Mouse (Mus musculus) left cerebral cortex, postnatal 4 days (tissue): ENCODE measurements around the gene Rora. TPM values are rescaled to one million over a fixed set of nuclear protein-coding genes. Genes with fewer than 3 reads are reported as not detected.

Experiments used
- DNase-seq: peaks from one replicate; pipeline ENCODE4 v3.0.0-alpha.2; 2022
- intact Hi-C: fragments of 180-260 bp; cut with DNase I; formaldehyde crosslinking; loops from one replicate; pipeline ENCODE4 v1.15.1; 2025
- total RNA-seq, 2 experiments: library from RNA; stranded (reverse); gene quantifications; 2 replicates each; pipeline ENCODE4 v1.2.3; 2021

Rora gene
- total RNA-seq, 2 experiments from 2014 or later = 25.3 to 29.2 TPM

DNA sequence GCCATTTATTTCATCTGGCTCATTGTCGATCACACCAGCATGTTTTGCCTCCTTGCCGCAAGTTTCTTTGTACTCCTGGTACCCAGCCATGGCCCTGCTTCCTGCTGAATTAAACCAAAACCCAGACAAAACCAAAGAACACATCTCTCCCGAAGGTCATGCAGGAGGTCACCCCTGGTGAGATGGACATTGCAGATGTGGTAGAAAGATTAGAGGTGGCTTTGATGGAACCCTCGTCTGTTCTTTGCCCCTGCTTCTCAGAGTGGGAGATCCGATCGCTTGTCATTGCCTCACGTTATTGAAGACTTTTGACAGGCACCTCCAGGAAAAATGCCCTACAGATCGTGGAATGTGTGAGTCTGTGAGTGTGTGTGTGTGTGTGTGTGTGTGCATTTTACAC is 616.8 kb downstream of the Rora start:
- DNase-seq = no peak
- intact Hi-C loops = no loop called here

DNA sequence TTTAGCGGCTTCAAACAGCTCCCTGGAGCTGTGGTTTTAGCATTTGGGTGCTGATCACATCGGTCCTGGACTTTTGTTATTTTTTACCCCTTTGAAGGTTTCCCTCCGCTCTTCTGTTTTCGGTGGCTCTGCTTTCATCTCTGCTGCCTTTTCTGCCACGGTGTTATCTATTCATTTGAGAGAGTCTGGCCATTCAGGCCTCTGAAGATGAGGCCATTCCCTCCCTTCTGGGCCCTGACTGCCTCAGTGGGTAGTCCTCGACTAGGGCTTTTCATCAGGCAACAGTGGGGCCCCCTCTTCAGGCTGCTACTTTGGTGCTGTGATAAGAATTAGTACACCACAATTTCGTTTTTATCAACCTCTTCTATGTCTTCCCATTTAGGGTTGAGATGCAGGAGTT is 617.3 kb downstream of the Rora start:
- intact Hi-C loops = no loop called here
- DNase-seq = no peak

- intact Hi-C loops = no loop called here
- peak; percentile 16 for DNase-seq
Observed at GRCm38 (mm10) chr9:69272884-69273283, 619.3 kb downstream of the Rora start.

DNA sequence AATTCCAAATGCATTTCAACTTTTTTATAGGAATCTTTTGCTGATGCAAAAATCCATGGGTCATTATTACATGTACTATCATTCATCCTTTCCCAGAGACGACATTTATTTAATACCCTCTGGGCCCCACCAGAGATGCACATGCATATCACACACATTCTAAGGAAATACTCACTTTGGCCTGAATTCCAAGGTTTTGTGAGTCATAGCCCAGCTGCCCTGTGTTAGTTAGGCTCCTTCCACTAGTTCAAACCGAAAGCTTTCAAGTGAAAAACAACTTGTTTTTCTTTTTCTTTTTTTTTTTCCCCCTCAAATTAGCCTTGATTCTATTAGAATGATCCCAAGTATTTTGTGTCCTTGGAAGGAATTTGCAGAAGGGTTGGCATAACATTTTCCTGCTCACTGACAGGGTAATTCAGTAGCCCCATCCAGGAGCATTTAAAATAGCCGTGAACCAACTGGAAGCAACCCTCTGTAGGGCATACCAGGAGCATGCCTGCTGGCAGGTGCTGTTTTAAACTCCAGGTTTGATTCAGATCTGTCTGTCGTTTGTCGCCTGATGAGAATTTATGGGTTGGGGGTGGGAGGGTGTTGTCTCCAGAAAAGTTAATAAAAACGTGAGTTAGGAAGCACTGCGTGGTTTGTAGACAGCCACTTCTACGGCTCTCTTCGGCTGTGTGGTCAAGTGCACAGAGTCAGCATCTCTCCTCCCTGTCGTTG is 621.3 kb downstream of the Rora start:
- DNase-seq = no peak
- intact Hi-C loops = no loop called here

- no peak for DNase-seq
- intact Hi-C loops = no loop called here
Observed at GRCm38 (mm10) chr9:69277256-69277655, 623.7 kb downstream of the Rora start.

GRCm38 (mm10) chr9:69285011-69285410 is 631.4 kb downstream of the Rora start:
- no peak for DNase-seq
- intact Hi-C loops = no loop called here

GRCm38 (mm10) chr9:69288113-69288512 is 634.5 kb downstream of the Rora start:
- intact Hi-C loops = no loop called here

DNA sequence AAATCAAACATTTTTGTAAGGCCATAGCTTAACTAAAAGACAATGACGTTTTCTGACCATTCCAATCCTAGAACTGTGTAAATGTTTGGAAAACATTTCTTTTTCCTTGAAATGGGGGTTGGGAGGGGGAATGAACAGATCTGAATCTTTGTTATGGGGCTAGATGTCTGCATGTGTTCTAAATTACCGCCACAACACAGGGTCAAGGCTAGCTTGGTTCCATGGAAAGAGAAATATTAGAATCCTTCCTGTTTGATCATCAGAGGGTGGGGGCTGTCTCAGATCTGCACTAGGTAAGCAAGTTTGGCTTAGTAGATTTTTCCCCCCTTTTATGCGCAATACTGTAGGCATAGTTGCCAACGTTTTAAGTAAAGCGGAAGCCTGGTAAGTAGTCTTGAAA is 635.0 kb downstream of the Rora start:
- intact Hi-C loops = no loop called here
- no peak for DNase-seq

More at GRCm38 (mm10) chr9:69288113-69288512, 634.5 kb downstream of the Rora start:
- no peak for DNase-seq

GRCm38 (mm10) chr9:69289056-69290017 is 635.8 kb downstream of the Rora start:
- peak; percentile 72 for DNase-seq
- intact Hi-C loops = loop anchor here (10.0 kb wide), 1 partner anchor 465 kb away; no protein-coding TSS in a partner anchor

- DNase-seq = peak; percentile 26
- intact Hi-C loops = loop anchor here (10.0 kb wide), 1 partner anchor 465 kb away; no protein-coding TSS in a partner anchor
Observed at GRCm38 (mm10) chr9:69290018-69290880, 636.7 kb downstream of the Rora start.

DNA sequence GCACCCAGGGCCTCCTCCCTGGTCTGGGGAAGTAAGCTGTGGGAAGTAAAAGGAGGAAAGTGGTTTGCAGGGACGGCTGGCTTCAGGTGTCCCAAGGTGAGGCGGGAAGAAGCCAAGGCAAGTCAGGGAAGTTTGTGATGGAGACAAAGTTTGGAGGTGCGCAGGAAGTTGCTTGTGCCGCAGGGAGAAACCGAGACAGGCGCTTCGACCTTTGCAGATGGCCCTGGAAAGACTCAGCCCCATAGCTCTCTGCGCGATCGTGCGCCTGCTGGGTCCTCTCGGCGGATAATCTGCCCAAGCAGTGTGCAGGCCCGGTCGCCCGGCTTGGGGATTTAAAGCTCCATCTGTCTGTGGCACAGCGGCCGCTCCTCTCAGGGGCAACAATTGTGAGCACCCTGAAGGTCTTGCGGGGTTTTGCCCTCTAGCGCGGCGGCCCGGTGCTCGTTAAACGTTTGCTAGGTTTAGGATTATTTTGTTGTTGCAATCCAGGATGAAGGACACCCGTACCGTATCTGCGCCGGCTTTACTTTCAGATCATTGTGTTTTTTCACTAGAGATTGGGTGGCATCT is 637.4 kb downstream of the Rora start:
- DNase-seq = peak; percentile 41
- intact Hi-C loops = loop anchor here (10.0 kb wide), 1 partner anchor 466 kb away; no protein-coding TSS in a partner anchor

- no peak for DNase-seq
- intact Hi-C loops = loop anchor here (10.0 kb wide), 1 partner anchor 467 kb away; no protein-coding TSS in a partner anchor
Observed at GRCm38 (mm10) chr9:69291451-69291850, 637.9 kb downstream of the Rora start.

DNA sequence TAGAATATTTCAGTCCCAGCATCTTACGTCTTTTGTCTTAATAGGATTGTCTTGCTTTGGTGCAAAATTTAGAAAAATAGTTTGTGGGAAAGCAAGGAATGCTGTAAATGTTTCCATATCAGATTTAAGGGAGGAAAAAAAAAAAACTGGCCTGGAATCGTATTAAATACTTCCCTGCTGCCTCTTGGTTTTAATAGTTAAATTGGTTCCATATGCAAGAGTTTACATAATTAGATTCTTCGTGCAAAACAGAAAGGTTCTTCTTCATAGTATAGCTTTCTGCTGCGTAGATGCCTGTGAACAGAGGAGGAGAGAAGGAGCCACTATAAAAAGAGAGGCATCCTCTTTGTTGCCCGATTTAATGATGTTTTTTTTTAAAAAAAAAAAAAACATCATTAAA is 638.8 kb downstream of the Rora start:
- intact Hi-C loops = loop anchor here (10.0 kb wide), 1 partner anchor 468 kb away; no protein-coding TSS in a partner anchor
- no peak for DNase-seq

DNA sequence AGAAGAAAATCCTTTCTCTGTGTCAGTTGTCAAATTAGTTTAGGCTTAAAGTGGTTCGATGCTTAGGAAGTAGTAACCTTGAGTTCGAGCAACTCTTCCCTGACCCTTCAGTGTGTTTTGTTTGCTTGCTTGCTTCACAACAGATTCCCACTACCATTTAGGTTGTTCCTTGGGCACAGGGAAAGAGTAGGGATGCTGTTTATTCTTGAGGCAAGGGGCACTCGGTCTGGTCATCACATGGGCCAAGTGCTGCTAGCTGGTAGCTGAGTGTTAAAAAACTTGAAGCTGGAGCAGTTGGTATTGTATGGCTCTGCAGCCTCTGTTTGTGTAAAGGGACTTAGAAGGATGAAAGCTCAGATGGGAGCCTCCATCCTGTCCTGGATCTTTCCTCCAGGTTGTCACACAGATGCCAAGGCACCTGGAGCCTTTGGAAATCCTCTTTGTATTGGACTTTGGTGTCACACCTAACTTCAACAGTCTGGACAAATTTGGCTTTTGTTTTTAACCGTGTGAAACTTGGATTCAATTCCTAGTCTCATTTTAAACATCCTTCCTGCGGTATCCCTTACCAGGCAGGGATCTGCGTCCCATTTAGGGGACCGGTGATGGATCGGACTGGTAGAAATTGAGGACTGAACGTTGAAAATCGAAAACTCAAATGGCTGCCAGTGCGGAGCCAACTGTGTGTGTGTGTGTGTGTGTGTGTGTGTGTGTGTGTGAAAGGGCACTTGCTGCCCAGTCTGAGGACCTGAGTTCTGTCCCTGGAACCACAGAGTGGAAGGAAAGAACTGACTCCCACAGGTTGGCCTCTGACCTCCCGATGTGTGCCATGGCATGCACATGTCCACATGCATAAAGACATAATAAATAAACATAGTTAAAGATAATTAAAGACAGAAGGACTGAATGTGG is 639.4 kb downstream of the Rora start:
- DNase-seq = no peak
- intact Hi-C loops = loop anchor here (10.0 kb wide), 1 partner anchor 468 kb away; no protein-coding TSS in a partner anchor

DNA sequence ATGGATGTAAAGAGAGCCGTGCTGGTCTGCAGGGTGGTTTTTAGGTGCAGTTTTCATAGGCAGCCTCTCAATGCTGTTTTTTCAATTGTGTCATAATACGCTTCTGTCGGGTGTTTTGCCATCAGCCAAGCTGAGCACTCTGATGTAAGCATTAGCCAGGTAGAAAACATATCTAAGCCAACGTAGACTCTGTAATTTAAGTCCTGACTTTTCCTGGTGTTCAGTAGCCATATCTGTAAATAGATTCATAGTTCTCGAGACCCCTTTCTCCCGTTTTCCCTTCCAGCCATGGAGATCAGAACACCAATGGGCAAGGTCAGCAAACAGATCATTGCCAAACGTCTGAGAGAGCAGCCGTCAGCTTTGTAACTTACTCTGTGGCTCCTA is 640.1 kb downstream of the Rora start:
- intact Hi-C loops = loop anchor here (10.0 kb wide), 1 partner anchor 469 kb away; no protein-coding TSS in a partner anchor
- DNase-seq = no peak

DNA sequence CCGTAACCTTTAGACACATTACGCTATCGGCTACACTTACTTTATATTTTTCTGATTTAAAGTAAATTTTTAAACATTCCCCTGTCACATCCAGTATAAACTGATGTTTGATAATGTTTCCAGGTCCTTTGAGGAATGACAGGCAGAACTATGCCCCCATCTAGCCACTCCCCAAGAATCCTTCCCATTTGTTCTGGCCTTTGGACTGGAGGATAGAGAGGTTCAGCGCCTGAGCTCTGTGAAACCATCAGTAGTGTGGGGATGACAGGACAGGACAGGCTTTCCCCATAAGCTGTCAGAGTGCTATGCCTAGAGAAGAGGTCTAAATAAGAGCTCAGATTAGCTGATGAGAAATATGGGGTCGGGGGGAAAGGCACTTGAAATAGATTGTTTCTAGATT is 640.8 kb downstream of the Rora start:
- intact Hi-C loops = loop anchor here (10.0 kb wide), 1 partner anchor 470 kb away; no protein-coding TSS in a partner anchor
- no peak for DNase-seq

DNA sequence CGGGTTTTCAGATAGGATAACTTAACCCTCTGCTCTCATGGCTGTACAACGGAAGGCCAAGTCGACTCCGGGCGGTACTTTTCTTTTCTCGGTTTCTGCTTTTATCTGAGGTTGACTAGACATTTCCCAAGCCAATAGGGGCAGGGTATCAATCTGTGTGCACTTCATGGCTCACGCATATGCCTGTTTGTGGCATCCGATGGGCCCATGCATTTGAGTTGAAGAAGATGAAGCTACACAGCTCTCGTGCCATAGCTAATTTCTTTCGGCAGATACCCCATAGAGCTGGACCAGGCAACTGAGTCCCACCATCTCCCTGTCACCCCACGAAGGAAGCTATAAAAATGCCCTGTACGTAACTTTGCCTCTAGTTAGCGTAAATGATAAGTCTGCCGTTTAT is 641.3 kb downstream of the Rora start:
- intact Hi-C loops = loop anchor here (5.0 to 10.0 kb wide), 2 partner anchors 470 to 1278 kb away; no protein-coding TSS in a partner anchor
- no peak for DNase-seq

DNA sequence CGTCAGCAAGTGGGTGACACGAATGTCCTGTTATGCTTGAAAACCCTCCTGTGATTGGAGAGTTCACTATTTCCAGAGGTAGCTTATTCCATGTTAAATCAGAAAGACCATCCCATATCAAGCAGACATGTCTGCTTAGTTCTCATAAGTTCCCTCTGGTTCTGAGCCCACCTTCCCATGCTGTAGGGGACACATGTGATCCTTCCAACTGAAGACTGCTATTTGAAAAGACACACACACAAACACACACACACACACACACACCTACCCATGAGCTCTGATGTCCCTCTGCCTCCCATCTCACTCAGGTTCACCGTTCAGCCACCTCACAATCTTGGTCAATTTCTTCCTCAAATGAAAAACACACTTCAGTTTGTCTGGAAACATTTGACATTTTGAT is 642.2 kb downstream of the Rora start:
- no peak for DNase-seq
- intact Hi-C loops = loop anchor here (5.0 to 10.0 kb wide), 2 partner anchors 471 to 1279 kb away; no protein-coding TSS in a partner anchor

DNA sequence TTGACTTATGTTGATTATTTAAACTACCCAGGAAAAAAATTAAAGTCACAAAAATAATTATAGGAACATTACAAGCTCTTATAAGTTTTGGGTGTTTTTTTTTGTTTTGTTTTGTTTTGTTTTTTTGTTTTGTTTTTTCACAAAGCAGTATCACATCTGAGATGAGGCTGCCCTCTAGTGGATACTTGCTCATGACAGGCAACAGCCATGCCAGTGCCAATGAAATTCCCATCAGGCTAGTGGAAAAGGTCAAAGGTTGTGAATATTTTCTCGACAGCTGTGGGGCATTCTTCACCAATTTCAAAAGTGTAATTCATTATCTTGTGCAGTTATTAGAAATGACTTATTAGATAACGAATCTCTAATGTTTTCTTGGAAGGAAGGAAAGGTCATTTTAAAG is 642.8 kb downstream of the Rora start:
- peak; percentile 71 for DNase-seq
- intact Hi-C loops = loop anchor here (5.0 to 10.0 kb wide), 2 partner anchors 472 to 1279 kb away; no protein-coding TSS in a partner anchor
